Mouse (Mus musculus) bone marrow macrophage, adult 2 months (primary cell): Measurements from ENCODE around the gene Fank1.

ENCODE experiments used
- CTCF ChIP-seq: IDR thresholded peaks from 2 replicates; pipeline ENCODE4 v1.5.1; 2012; ENCODE audit warnings: low read depth, mild to moderate bottlenecking, low read length, moderate library complexity
- POLR2A ChIP-seq: IDR thresholded peaks from 2 replicates; pipeline ENCODE4 v1.6.1; 2012; ENCODE audit warnings: mild to moderate bottlenecking, low read depth, low read length, borderline replicate concordance

DNA sequence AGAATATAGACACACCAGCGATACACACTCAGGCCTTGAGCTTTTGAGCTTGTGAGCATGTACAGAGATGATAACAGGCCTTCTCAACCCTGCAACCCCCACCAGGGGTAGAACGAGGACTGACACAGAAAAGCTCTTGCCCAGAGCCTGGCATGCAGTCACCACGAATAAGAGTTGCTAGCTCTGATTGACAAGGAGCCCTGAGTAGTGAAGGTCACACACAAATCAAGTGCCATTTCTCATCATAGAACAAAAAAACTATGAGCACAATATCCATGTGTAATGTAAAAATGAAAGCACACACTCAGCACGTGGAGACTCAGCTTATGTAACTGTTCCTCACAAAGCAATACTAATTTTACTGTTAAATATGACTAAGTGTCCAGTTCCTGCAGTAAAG lies 115.1 kb downstream of the Fank1 start:
- no peak for TF ChIP-seq POLR2A
- no peak for TF ChIP-seq CTCF
